Mouse (Mus musculus) thymus, adult 2 months (tissue): ENCODE results near the gene Bsdc1.

ENCODE experiments used
- CTCF ChIP-seq: fragments of 200-500 bp; IDR thresholded peaks from 2 replicates; pipeline ENCODE4 v1.5.1; 2012; ENCODE audit warnings: mild to moderate bottlenecking, control low read depth, low read length, moderate library complexity, borderline replicate concordance; ENCODE audit not compliant: control insufficient read depth, poor library complexity, insufficient read depth; ENCODE audit errors: extremely low read depth
- POLR2A ChIP-seq: fragments of 200-500 bp; IDR thresholded peaks from 2 replicates; pipeline ENCODE4 v1.6.1; 2012; ENCODE audit warnings: mild to moderate bottlenecking, low read length, control low read depth, moderate library complexity; ENCODE audit not compliant: control insufficient read depth, poor library complexity, insufficient read depth; ENCODE audit errors: extremely low read depth

DNA sequence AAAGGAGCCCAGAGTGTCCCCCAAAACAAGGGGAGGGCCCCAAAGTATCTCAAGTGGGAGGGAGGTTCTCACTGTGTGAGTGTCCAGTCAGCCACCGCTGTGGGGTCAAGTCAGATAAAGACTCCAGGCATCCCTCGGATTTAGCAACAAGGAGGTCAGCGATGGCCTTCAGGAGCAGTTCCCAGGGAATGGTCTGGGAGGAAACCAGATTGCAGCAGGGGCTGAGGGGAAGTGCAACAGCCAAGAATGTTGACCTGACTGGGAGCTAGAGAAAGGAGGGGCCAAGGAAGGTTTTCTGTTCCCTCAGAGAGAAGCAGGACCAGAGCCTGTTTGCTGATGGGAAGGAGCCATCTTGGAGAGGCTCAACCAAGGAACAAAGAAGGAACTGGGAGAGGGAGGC, 37.6 kb downstream of the Bsdc1 start:
- no peak for TF ChIP-seq CTCF
- no peak for TF ChIP-seq POLR2A
